Mouse (Mus musculus): ENCODE data around the gene Tmem236. TPM values are rescaled to one million over a fixed set of nuclear protein-coding genes. Genes with fewer than 3 reads are reported as not detected.
A peak's percentile ranks its signal among the peaks of the same experiment; 100 is the strongest.

The Tmem236 gene
- polyA plus RNA-seq, 1 experiment from 2014 or later: not detected

- H3K9me3 ChIP-seq (replicated peaks; ENCODE audit: control insufficient read depth, low read length): no peaks in the 10 kb centered on the region
- ATAC-seq (replicated peaks; ENCODE audit: insufficient number of reproducible peaks, low FRiP score, low TSS enrichment): no peak
- no peak overlapping the region for H3K27ac ChIP-seq (ENCODE audit: low read depth, low read length)
- no peak overlapping the region for H3K4me2 ChIP-seq
- peaks cover 9% of the 10 kb centered on the region for H3K36me3 ChIP-seq (ENCODE audit: control insufficient read depth, insufficient read depth, low read length)
- no peaks in the 10 kb centered on the region for H3K27me3 ChIP-seq (ENCODE audit: control insufficient read depth, insufficient read depth, low read length)
- no peak overlapping the region for H3K4me3 ChIP-seq (ENCODE audit: low read depth, low read length)
- 43% methylated on average over 3 of the region's 3 CpGs for WGBS (ENCODE audit: insufficient replicate concordance)
- no peak overlapping the region for H3K9ac ChIP-seq (ENCODE audit: low read depth, low read length)
- H3K4me1 ChIP-seq (ENCODE audit: control insufficient read depth, insufficient read depth, low read length): no peaks in the 10 kb centered on the region
Measured at GRCm38 (mm10) chr2:14145311-14145710, 29.0 kb upstream of the Tmem236 start.

GRCm38 (mm10) chr2:14146913-14147312 is 27.4 kb upstream of the Tmem236 start:
- no peak overlapping the region for H3K27ac ChIP-seq (ENCODE audit: low read depth, low read length)
- H3K36me3 ChIP-seq (ENCODE audit: control insufficient read depth, insufficient read depth, low read length): peaks cover 9% of the 10 kb centered on the region
- no peaks in the 10 kb centered on the region for H3K27me3 ChIP-seq (ENCODE audit: control insufficient read depth, insufficient read depth, low read length)
- H3K9ac ChIP-seq (ENCODE audit: low read depth, low read length): no peak overlapping the region
- H3K4me3 ChIP-seq (ENCODE audit: low read depth, low read length): no peak overlapping the region
- ATAC-seq (replicated peaks; ENCODE audit: insufficient number of reproducible peaks, low FRiP score, low TSS enrichment): no peak
- H3K4me2 ChIP-seq: no peak overlapping the region
- no peaks in the 10 kb centered on the region for H3K9me3 ChIP-seq (replicated peaks; ENCODE audit: control insufficient read depth, low read length)
- no peaks in the 10 kb centered on the region for H3K4me1 ChIP-seq (ENCODE audit: control insufficient read depth, insufficient read depth, low read length)
- WGBS (ENCODE audit: insufficient replicate concordance): 85% methylated on average over 2 of the region's 2 CpGs

- Histone ChIP-seq H3K9ac (ENCODE audit: low read depth, low read length) (no peak overlapping the region), H3K4me3 (ENCODE audit: low read depth, low read length) (no peak overlapping the region), H3K27ac (ENCODE audit: low read depth, low read length) (no peak overlapping the region), H3K4me1 (ENCODE audit: control insufficient read depth, insufficient read depth, low read length) (no peaks in the 10 kb centered on the region), H3K27me3 (ENCODE audit: control insufficient read depth, insufficient read depth, low read length) (no peaks in the 10 kb centered on the region), H3K36me3 (ENCODE audit: control insufficient read depth, insufficient read depth, low read length) (peaks cover 7% of the 10 kb centered on the region), H3K9me3 (replicated peaks; ENCODE audit: control insufficient read depth, low read length) (no peaks in the 10 kb centered on the region), H3K4me2 (no peak overlapping the region)
- ATAC-seq (replicated peaks; ENCODE audit: insufficient number of reproducible peaks, low FRiP score, low TSS enrichment): no peak
- WGBS (ENCODE audit: insufficient replicate concordance): 94% methylated on average over 2 of the region's 2 CpGs
Measured at GRCm38 (mm10) chr2:14150829-14151228, 23.5 kb upstream of the Tmem236 start.

DNA sequence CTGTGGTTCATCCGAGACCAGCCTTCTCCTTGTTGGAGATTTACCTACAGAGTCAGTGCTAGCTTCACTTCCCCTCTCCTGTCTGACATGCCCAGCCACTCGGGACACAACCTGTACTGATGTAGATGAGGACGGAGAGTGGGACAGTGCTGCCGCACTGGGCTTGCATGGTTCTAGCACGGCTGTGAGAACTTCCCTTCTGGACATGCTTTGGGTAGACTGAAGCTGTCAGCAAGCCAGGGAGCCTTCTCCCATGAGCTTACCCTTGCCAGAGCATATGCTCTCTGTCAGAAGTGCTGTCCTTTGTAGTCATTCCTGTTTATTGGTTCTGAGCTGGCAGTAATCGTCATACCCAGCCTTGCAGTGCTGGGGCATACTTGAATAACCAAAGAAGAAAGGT is 22.5 kb upstream of the Tmem236 start:
- H3K4me3 ChIP-seq (ENCODE audit: low read depth, low read length): no peak overlapping the region
- H3K9ac ChIP-seq (ENCODE audit: low read depth, low read length): no peak overlapping the region
- no peak overlapping the region for H3K27ac ChIP-seq (ENCODE audit: low read depth, low read length)
- 86% methylated on average over 6 of the region's 6 CpGs for WGBS (ENCODE audit: insufficient replicate concordance)
- no peaks in the 10 kb centered on the region for H3K27me3 ChIP-seq (ENCODE audit: control insufficient read depth, insufficient read depth, low read length)
- H3K4me2 ChIP-seq: no peak overlapping the region
- ATAC-seq (replicated peaks; ENCODE audit: insufficient number of reproducible peaks, low FRiP score, low TSS enrichment): no peak
- H3K36me3 ChIP-seq (ENCODE audit: control insufficient read depth, insufficient read depth, low read length): peaks cover 4% of the 10 kb centered on the region; the same call in 1 of the 2 replicates
- no peaks in the 10 kb centered on the region for H3K9me3 ChIP-seq (replicated peaks; ENCODE audit: control insufficient read depth, low read length)
- no peaks in the 10 kb centered on the region for H3K4me1 ChIP-seq (ENCODE audit: control insufficient read depth, insufficient read depth, low read length)

- ATAC-seq (replicated peaks; ENCODE audit: insufficient number of reproducible peaks, low FRiP score, low TSS enrichment): no peak
- H3K36me3 ChIP-seq (ENCODE audit: control insufficient read depth, insufficient read depth, low read length): no peaks in the 10 kb centered on the region
- no peaks in the 10 kb centered on the region for H3K27me3 ChIP-seq (ENCODE audit: control insufficient read depth, insufficient read depth, low read length)
- H3K4me3 ChIP-seq (ENCODE audit: low read depth, low read length): no peak overlapping the region
- H3K9ac ChIP-seq (ENCODE audit: low read depth, low read length): no peak overlapping the region
- no peaks in the 10 kb centered on the region for H3K9me3 ChIP-seq (replicated peaks; ENCODE audit: control insufficient read depth, low read length)
- WGBS (ENCODE audit: insufficient replicate concordance): 59% methylated on average over 3 of the region's 3 CpGs
- no peak overlapping the region for H3K4me2 ChIP-seq
- no peak overlapping the region for H3K27ac ChIP-seq (ENCODE audit: low read depth, low read length)
- no peaks in the 10 kb centered on the region for H3K4me1 ChIP-seq (ENCODE audit: control insufficient read depth, insufficient read depth, low read length)
Measured at GRCm38 (mm10) chr2:14159047-14159446, 15.3 kb upstream of the Tmem236 start.

DNA sequence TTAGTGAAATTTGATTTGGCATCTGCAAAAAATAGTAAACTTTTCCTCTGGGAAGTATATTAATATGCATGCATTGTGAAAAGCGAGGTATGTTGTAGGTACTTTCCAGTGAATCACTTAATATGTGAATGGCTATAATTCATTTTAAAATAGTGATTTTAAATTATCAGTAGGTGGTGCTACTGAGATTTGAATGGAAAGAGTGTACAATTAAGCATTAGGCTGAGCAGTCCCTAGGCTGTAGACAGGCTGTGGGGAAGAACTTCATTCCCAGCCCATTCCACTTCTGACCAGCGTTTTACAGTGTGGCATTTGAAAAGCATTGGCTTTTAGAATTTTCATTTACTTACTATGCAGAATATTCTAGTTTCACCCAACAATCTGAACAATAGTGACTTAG is 14.6 kb upstream of the Tmem236 start:
- Histone ChIP-seq H3K27me3 (ENCODE audit: control insufficient read depth, insufficient read depth, low read length) (no peaks in the 10 kb centered on the region), H3K9me3 (replicated peaks; ENCODE audit: control insufficient read depth, low read length) (no peaks in the 10 kb centered on the region), H3K4me2 (no peak overlapping the region), H3K4me3 (ENCODE audit: low read depth, low read length) (no peak overlapping the region), H3K9ac (ENCODE audit: low read depth, low read length) (no peak overlapping the region), H3K27ac (ENCODE audit: low read depth, low read length) (no peak overlapping the region), H3K36me3 (ENCODE audit: control insufficient read depth, insufficient read depth, low read length) (no peaks in the 10 kb centered on the region), H3K4me1 (ENCODE audit: control insufficient read depth, insufficient read depth, low read length) (no peaks in the 10 kb centered on the region; the same call in 1 of the 2 replicates)
- WGBS (ENCODE audit: insufficient replicate concordance): 73% methylated on average over 2 of the region's 2 CpGs
- ATAC-seq (replicated peaks; ENCODE audit: insufficient number of reproducible peaks, low FRiP score, low TSS enrichment): no peak

DNA sequence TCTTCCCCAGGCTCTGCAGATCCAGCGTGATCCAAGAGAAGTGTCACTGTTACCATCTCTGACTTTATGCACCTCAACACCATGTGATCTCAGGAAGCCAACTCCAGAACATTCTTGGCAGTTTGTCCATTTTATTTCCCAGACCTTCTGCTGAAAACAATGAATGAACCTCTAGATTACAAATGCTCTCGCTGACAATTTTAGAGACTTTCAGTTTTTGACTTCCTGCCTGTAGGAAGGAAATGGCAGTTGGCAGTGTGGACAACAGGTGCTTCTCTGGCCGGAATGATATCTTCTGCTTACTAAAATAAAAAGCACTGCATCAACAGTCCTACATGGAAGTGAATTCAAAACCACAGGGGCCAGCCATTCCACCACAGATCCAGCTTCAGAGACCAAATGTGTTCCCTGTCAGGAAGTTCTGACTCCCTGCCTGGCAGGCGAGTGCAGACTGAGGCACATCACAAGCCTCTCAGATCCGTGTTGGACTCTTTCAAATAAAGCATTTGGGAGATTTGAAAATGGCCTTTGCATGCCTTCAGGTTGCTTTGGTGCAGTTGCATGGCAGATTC is 9.8 kb upstream of the Tmem236 start:
- Histone ChIP-seq H3K9me3 (replicated peaks; ENCODE audit: control insufficient read depth, low read length) (no peaks in the 10 kb centered on the region), H3K27me3 (ENCODE audit: control insufficient read depth, insufficient read depth, low read length) (no peaks in the 10 kb centered on the region), H3K4me1 (ENCODE audit: control insufficient read depth, insufficient read depth, low read length) (no peaks in the 10 kb centered on the region; the same call in 1 of the 2 replicates), H3K36me3 (ENCODE audit: control insufficient read depth, insufficient read depth, low read length) (no peaks in the 10 kb centered on the region), H3K9ac (ENCODE audit: low read depth, low read length) (no peak overlapping the region), H3K4me2 (no peak overlapping the region), H3K4me3 (ENCODE audit: low read depth, low read length) (no peak overlapping the region), H3K27ac (ENCODE audit: low read depth, low read length) (no peak overlapping the region; the same call in 1 of the 2 replicates)
- no peak for ATAC-seq (replicated peaks; ENCODE audit: insufficient number of reproducible peaks, low FRiP score, low TSS enrichment)
- WGBS (ENCODE audit: insufficient replicate concordance): 65% methylated on average over 5 of the region's 5 CpGs

DNA sequence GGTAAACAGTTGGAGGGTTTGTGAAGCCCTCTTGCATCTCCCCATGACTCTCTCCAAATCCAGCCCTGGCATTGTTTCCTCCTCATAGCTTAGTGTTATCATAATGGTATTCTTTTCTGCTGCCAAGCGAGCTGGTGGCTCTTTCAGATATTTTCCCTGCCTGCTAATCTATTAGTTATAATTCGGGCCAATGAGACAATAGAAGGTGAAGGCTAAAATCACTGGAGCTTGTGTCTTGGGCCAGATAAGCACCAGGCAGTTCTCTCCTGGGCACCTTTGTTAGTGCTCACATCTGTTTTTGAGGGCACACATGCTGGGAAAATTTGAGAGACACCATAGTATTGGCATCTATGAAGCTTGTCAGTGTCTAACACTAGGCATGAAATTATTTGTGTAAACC is 9.3 kb upstream of the Tmem236 start:
- Histone ChIP-seq H3K4me2 (no peak overlapping the region), H3K27me3 (ENCODE audit: control insufficient read depth, insufficient read depth, low read length) (no peaks in the 10 kb centered on the region), H3K4me3 (ENCODE audit: low read depth, low read length) (no peak overlapping the region), H3K4me1 (ENCODE audit: control insufficient read depth, insufficient read depth, low read length) (no peaks in the 10 kb centered on the region; the same call in 1 of the 2 replicates), H3K27ac (ENCODE audit: low read depth, low read length) (peak overlapping the region; percentile 22; the same call in 1 of the 2 replicates), H3K36me3 (ENCODE audit: control insufficient read depth, insufficient read depth, low read length) (no peaks in the 10 kb centered on the region), H3K9me3 (replicated peaks; ENCODE audit: control insufficient read depth, low read length) (no peaks in the 10 kb centered on the region), H3K9ac (ENCODE audit: low read depth, low read length) (no peak overlapping the region)
- WGBS (ENCODE audit: insufficient replicate concordance): 66% methylated on average over 2 of the region's 2 CpGs
- no peak for ATAC-seq (replicated peaks; ENCODE audit: insufficient number of reproducible peaks, low FRiP score, low TSS enrichment)

DNA sequence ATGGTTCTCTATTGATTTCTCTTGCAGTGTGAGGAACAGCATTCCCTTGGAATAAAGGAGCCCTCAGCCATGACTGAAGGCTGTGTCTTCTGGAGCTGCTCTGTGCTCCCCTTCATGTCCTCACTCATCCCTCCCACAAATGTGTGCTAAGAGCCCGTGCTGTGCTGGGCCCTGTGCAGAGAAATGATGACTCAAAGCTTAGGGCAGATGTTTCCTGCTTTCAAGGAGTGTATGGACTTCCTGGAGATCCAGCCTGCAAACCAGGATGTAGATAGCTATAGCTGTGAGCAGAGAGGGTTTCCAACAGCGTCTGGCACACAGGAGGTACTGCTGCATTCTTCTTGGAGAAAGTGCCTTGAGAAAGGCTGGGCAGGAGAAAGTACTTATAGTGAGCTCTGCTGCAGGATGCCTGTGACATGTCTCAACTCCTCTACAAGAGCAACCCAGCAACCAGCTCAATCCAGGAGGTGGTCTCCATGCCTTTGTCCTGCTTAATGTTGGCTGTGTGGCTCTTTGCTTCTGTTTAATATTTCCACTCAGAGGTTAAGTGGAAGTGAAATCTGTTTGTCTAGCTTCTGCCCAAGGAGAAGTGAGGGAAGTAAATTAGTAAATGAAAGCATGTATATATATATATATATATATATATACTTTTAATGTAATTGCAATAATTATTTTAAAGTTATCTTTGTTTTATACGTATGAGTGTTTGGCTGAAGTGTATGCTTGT is 8.5 kb upstream of the Tmem236 start:
- no peak overlapping the region for H3K4me3 ChIP-seq (ENCODE audit: low read depth, low read length)
- no peaks in the 10 kb centered on the region for H3K36me3 ChIP-seq (ENCODE audit: control insufficient read depth, insufficient read depth, low read length)
- no peaks in the 10 kb centered on the region for H3K9me3 ChIP-seq (replicated peaks; ENCODE audit: control insufficient read depth, low read length)
- H3K9ac ChIP-seq (ENCODE audit: low read depth, low read length): no peak overlapping the region
- no peaks in the 10 kb centered on the region for H3K27me3 ChIP-seq (ENCODE audit: control insufficient read depth, insufficient read depth, low read length)
- peak overlapping the region; percentile 22; the same call in 1 of the 2 replicates for H3K27ac ChIP-seq (ENCODE audit: low read depth, low read length)
- ATAC-seq (replicated peaks; ENCODE audit: insufficient number of reproducible peaks, low FRiP score, low TSS enrichment): no peak
- no peaks in the 10 kb centered on the region; the same call in 1 of the 2 replicates for H3K4me1 ChIP-seq (ENCODE audit: control insufficient read depth, insufficient read depth, low read length)
- no peak overlapping the region for H3K4me2 ChIP-seq
- WGBS (ENCODE audit: insufficient replicate concordance): 52% methylated on average over 3 of the region's 3 CpGs
